ENCODE assay signal across 8 mouse cellular contexts in genomic region chr2:80446308-80447151, GRCm38 (mm10). TPM values are rescaled to one million over a fixed set of nuclear protein-coding genes. Genes with fewer than 3 reads are reported as not detected.
DNase-seq lines count a peak whose midpoint lies in the region; ATAC-seq and TF ChIP-seq lines count a peak whose summit lies in the region.

No protein-coding gene starts in this region.

- H3K27me3 ChIP-seq in lung, embryonic 14.5 days (ENCODE audit: insufficient read depth, low read length), result peaks cover 23% of the 10 kb centered on the region
- peaks cover 22% of the 10 kb centered on the region for H3K27me3 ChIP-seq in limb, embryonic 15.5 days
- H3K27me3 ChIP-seq in neural tube, embryonic 12.5 days (replicated peaks), result no peaks in the 10 kb centered on the region

- H3K4me2 ChIP-seq in lung, embryonic 14.5 days, result peak overlapping the region; percentile 100
- peak overlapping the region; percentile 98 for H3K4me2 ChIP-seq in limb, embryonic 15.5 days
- peak overlapping the region; percentile 98 for H3K4me2 ChIP-seq in neural tube, embryonic 12.5 days (replicated peaks)

- peak overlapping the region; percentile 60 for H3K4me3 ChIP-seq in lung, embryonic 14.5 days (ENCODE audit: low read depth, low read length)
- peak overlapping the region; percentile 55 for H3K4me3 ChIP-seq in limb, embryonic 15.5 days
- peak overlapping the region; percentile 65 for H3K4me3 ChIP-seq in neural tube, embryonic 12.5 days

- H3K36me3 ChIP-seq in lung, embryonic 14.5 days (ENCODE audit: insufficient read depth), result no peaks in the 10 kb centered on the region
- H3K36me3 ChIP-seq in limb, embryonic 15.5 days, result no peaks in the 10 kb centered on the region
- no peaks in the 10 kb centered on the region for H3K36me3 ChIP-seq in neural tube, embryonic 12.5 days

- H3K4me1 ChIP-seq in lung, embryonic 14.5 days (ENCODE audit: insufficient read depth), result no peaks in the 10 kb centered on the region; the same call in 1 of the 2 replicates
- H3K4me1 ChIP-seq in limb, embryonic 15.5 days, result peaks cover 15% of the 10 kb centered on the region
- H3K4me1 ChIP-seq in neural tube, embryonic 12.5 days, result 0 out of 2 replicates have a peak, but pooled peaks cover 7% of the 10 kb centered on the region

- peak; percentile 64 for ATAC-seq in lung, embryonic 14.5 days (ENCODE audit: insufficient read depth)
- ATAC-seq in limb, embryonic 15.5 days (ENCODE audit: insufficient number of reproducible peaks, low FRiP score, low TSS enrichment, low read depth), result peak; percentile 68; the same call in 1 of the 2 replicates
- ATAC-seq in neural tube, embryonic 12.5 days (ENCODE audit: low FRiP score, low read depth), result peak; percentile 69

- no peaks in the 10 kb centered on the region; the same call in 1 of the 2 replicates for H3K9me3 ChIP-seq in lung, embryonic 14.5 days (ENCODE audit: low read depth, low read length)
- no peaks in the 10 kb centered on the region for H3K9me3 ChIP-seq in limb, embryonic 15.5 days
- 0 out of 2 replicates have a peak, but pooled peaks cover 4% of the 10 kb centered on the region for H3K9me3 ChIP-seq in neural tube, embryonic 12.5 days

- WGBS in lung, embryonic 14.5 days, result under 1% methylated on average over 54 of the region's 54 CpGs
- WGBS in limb, embryonic 15.5 days, result under 1% methylated on average over 54 of the region's 54 CpGs
- WGBS in neural tube, embryonic 12.5 days, result under 1% methylated on average over 54 of the region's 54 CpGs

- H3K9ac ChIP-seq in lung, embryonic 14.5 days, result peak overlapping the region; percentile 53; the same call in 1 of the 2 replicates
- peak overlapping the region; percentile 39 for H3K9ac ChIP-seq in limb, embryonic 15.5 days
- peak overlapping the region; percentile 72 for H3K9ac ChIP-seq in neural tube, embryonic 12.5 days

- peak; percentile 51 for DNase-seq in lung, embryonic 14.5 days
- no peak for DNase-seq in lung, postnatal 25 days (ENCODE audit: low spot score)
- DNase-seq in embryo, embryonic 11 days, result peak; percentile 68
- peak; percentile 19 to 21 for DNase-seq in heart, adult 9 months (ENCODE audit: low spot score in 2 of 2)
- peak; percentile 46 for DNase-seq in kidney, adult 18-20 months
- DNase-seq in MN1 (ENCODE audit: low spot score), result no peak

- no peak overlapping the region for H3K27ac ChIP-seq in lung, embryonic 14.5 days (ENCODE audit: low read depth)
- peak overlapping the region; percentile 7; the same call in 1 of the 2 replicates for H3K27ac ChIP-seq in limb, embryonic 15.5 days
- H3K27ac ChIP-seq in neural tube, embryonic 12.5 days, result no peak overlapping the region

- TF ChIP-seq CTCF in lung, embryonic 14.5 days (IDR thresholded peaks at IDR 0.05; ENCODE audit: low read depth), result no peak

RNA-seq across cellular contexts. Expression of gene Frzb, which starts 0.9 kb away (rescaled TPM):
- 0.65 and 0.88 TPM in 2 replicates for polyA plus RNA-seq in lung, embryonic 14.5 days (2014; fragmentation: Nextera tagmentation; extraction: Ambion mirVana)
- 9.0 and 11.2 TPM in 2 replicates for polyA plus RNA-seq in limb, embryonic 15.5 days (2015; fragmentation: Nextera tagmentation; extraction: Ambion mirVana)
- polyA plus RNA-seq in neural tube, embryonic 12.5 days (2016; fragmentation: Nextera tagmentation; extraction: Ambion mirVana), result 39.4 and 43.9 TPM in 2 replicates

Comparison
In these comparisons a context has a peak if more than half of its experiments do, and no peak if none do; other contexts are left out.
1. DNase-seq: peak in lung, embryonic 14.5 days (single experiment), embryo, embryonic 11 days (single experiment), heart, adult 9 months (2 of 2) and kidney, adult 18-20 months (single experiment); none in lung, postnatal 25 days (single experiment) and MN1 (single experiment).
2. Peak in every context shown above with its lines, with median percentiles within 50 percentile points of each other: ATAC-seq, H3K4me2 ChIP-seq, H3K4me3 ChIP-seq and H3K9ac ChIP-seq.